Mouse (Mus musculus) activated CD4-positive, CD25-positive, alpha-beta regulatory T cell, adult 4 months (primary cell): ENCODE measurements around the gene Bcl11b. TPM values are rescaled to one million over a fixed set of nuclear protein-coding genes. Genes with fewer than 3 reads are reported as not detected.

Source experiments
- ATAC-seq: one replicate; pipeline ENCODE4 v1.8.0; 2017
- polyA plus RNA-seq, 2 experiments: library from polyadenylated mRNA; unstranded; fragments of 100-300 nt; shearing (Covaris generic); gene quantifications; one replicate each; pipeline ENCODE4 v1.2.1; 2017

Gene Bcl11b
- 10 to 100 TPM; 36.1 to 38.4 TPM for polyA plus RNA-seq

DNA sequence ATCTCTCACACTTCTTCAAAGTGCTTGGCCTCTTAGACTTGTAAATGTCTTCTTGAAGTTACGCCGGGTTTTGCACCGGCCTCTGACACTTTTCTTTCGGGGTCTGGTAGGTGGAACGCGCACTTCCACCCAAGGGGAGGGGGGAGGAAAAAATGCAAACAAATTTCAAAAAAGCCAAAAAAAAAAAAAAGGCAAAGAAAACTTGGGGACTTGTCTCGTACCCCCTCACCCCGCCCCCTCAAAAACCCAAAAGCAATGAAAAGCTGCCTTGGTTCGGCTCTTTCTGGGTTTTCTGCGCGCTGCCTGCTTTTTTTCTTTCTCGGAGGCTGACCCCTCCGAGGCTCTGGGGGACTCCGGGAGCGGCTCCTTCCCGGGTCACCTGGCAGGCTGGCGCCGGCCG, at the start of gene Bcl11b:
Gene Bcl11b, minus strand, starts transcription at position 120 of the 400 bp plus-strand sequence.
- no peak for ATAC-seq

DNA sequence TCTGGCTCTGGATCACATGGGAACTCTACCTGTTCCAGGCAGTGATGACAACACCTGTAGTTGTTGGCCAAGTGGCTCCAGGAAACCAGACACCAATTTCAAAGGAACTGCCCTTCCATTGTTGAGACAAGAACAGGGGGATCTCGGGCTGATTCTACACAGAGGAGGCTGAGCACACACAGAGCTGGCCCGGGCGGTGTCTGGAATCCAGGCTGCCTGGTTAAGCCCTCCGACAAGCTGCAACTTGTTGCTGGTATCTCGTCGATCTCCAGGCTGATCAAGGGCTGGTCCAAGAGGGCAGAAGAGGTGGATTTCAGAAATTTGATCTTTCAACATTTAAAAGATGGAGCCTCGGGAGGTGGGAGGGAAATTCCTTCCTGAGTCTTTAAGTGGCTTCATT, 47.6 kb upstream of the Bcl11b start:
- ATAC-seq = no peak

DNA sequence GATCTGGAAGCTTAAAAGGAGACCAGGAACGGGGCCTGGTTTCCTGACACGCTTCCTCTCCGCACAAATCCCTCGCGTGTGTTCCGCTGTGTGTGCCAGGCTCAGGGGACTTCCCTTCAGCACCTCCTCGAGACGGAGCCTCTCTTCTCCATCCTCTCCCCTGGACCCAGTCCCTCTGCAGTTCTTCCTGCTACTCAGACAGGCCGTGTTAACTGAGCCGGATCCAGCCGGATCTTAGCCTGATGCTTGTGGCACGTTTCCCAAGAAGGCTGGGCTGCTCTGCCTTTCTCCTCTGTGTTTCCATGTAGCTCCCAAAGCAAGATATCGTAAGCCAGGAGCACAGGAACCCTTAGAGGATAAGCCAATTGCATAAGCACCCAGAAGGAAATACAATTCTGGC, 46.2 kb upstream of the Bcl11b start:
- ATAC-seq = no peak

DNA sequence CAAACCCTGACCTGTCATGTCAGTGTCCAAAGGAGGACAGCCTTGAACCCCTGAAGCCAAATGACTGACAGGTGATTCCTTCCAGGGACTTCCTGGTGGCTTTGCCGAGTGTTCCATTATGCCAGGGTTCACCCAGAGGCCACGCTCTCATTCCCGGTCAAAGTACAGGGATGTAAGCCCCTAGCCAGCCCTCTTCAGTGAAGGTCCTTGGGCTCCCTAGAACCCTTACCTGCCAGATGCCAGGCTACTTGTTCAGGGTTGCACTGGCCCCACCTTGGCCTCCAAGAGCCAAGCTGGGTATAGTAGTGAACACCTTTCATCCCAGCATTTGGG, 38.8 kb upstream of the Bcl11b start:
- ATAC-seq = no peak

DNA sequence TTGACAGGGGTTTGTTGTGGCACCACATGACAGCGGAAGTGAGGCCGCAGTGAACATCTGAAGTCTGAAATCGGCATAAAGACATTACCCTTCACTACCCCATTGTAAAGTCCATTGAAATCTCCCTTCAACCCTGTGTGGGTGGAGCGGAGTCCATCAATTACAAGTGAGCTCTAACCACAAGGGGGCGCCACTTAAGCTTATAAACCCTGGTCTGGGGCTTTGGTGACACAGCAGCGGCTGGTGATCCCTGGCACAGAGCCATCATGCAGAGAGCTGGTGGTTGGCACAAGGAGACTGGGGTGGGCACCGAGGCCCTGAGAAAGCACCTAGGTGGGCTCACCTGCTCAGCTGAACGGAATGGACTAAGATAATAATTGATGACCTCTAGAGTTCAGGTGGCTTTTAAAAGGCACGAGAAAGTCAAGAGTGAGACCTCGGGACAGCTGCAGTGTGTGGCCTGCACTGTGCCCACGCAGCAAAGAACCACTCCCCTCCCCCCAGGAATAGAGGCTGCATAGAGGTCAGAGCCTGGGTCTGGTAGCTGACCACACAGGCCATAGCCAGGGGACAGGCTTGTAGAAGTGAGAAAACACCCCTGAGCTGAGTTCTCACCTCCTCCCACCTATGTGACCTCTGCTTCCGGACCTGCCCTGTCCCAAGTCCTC, 38.3 kb upstream of the Bcl11b start:
- ATAC-seq = no peak

DNA sequence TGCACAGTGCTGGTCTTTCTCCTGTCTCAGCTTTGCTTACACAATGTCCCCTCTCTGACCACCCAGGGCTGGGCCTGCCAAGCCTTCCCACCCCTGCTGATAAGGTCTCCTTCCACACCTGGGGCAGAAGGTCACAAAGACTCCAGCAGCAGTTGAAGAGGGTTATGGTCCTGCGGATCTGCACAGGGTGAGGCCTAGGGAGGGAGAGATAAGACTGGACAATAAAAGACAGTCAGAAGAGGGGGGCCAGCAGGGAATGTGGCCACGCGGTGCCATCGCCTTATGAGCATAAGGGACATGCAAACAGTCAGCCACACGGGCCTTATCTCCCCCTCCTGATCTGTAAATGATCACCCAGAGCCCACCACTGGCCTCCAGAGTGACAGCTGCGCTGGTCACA, 34.0 kb upstream of the Bcl11b start:
- ATAC-seq = no peak

DNA sequence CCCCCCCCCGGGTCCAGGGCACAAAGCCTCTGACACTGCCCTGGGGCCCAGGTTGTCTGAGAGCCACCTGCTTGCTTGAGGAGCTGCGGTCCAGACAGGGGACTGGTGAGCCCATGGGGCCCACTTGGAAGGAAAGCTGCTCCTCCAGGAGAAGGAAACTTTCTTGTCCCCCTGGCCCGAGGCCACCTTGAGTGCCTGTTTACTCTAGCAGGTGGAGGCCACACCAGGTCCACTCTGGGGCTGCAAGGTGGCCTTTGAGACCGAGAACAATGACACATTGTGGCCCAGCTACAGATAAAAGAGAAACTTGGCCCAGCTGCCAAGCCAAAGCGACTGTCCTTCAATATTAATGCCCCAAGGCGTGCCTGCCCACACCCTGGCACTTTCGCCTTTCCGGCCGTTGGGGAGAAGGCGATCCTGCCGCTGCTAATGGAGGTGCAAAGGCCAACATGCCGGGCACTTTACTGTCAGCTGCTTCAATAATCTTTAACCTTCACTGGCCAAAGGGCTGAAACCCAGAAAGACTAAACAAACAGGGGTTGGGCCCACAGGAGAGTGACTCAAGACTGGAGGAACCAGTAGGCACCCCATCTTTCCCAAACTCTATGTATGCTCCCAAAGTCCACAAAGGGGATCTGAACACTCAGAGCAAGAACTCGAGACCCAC, 32.1 kb upstream of the Bcl11b start:
- no peak for ATAC-seq

DNA sequence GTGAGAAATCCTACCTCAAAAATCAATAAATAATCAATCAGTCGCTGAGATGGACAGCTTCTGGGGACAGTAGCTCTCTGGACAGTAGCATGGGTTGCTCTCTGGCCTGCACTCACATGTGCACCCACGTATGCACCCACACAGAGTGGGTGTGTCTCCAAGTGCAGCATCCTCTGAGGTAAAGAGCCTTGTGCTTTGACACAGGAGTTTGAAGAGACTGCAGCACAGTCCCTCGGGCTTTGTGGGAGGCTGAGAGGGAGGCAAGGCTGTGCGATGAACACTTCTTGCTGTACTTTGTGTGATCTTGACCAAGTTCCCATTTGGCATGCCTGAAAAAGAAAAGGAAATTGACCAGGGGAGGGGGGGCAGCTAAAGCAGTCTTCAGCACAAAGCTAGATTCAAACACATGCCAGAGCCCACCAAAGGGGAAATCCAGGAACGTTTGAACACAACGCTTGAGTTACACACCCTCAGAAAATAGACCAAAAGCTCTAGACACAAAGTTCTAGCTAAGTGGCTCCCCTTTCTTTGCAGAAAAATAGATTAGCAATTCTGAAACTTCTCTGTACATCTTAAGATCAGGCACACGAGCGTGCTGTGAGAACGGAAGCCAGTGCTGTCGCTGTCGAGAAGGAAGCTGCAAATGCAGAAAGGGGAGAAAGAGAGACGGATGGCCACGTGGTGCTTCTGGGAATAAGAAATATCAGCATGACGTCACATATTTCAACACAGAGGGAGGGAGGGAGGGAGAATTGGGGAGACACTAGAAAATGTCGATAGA, 19.6 kb upstream of the Bcl11b start:
- peak; percentile 85 for ATAC-seq

DNA sequence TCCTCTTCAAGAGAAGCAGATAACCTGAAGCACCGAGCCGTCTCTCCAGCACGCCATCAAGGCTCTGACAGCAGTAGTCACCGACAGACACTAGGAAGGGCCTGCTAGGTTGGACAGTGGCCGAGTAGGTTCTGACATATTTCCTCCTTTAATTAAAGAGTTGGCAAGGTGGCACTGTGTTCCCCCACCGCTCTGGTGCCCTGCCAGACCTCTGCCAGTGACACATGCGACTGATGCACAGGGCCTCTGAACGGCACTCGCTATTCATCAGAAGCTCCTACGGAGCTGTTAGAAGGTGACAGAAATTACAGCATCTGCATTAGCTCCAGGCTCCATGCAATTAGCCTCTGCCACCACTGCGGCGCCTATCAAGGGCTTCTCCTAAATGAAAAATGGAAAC, 8.6 kb upstream of the Bcl11b start:
- no peak for ATAC-seq

DNA sequence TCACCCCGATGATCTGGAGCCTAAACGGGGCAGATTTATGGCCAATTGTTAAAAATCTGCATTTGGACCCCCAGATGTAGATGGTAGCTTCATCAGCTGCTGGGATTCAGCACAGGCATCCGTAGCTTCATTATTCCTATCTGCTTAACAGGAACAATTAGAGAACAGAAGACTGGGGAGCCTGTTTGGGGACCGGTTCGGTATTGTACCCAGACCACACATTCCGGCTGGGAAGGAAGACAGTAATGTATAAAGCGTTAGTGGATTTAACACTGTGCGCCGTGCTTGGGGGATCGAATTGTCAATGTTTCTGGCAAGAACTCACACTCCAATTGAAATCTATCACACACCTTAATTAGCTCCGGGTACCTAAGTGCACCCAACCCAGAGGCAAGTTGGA, 6.9 kb upstream of the Bcl11b start:
- no peak for ATAC-seq

DNA sequence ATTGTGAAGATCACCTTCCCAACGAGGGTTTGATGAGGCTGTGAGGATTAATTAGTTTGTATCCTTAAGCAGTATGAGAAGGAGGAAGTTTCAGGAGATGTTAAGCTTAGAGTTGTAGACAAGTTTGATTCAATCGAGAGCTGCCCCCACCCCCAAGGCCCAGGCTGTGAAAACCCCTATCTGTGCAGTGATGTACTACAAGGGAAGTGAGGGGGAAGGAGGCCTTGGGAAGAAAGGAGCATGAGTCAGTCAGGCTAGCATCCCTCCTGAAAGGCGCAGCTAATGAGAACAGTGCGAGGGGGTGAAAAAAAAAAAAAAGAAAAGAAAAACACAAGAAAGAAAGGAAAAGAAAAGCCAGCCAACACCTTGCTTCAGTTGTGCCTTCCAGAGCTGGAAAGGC, 5.8 kb upstream of the Bcl11b start:
- no peak for ATAC-seq

DNA sequence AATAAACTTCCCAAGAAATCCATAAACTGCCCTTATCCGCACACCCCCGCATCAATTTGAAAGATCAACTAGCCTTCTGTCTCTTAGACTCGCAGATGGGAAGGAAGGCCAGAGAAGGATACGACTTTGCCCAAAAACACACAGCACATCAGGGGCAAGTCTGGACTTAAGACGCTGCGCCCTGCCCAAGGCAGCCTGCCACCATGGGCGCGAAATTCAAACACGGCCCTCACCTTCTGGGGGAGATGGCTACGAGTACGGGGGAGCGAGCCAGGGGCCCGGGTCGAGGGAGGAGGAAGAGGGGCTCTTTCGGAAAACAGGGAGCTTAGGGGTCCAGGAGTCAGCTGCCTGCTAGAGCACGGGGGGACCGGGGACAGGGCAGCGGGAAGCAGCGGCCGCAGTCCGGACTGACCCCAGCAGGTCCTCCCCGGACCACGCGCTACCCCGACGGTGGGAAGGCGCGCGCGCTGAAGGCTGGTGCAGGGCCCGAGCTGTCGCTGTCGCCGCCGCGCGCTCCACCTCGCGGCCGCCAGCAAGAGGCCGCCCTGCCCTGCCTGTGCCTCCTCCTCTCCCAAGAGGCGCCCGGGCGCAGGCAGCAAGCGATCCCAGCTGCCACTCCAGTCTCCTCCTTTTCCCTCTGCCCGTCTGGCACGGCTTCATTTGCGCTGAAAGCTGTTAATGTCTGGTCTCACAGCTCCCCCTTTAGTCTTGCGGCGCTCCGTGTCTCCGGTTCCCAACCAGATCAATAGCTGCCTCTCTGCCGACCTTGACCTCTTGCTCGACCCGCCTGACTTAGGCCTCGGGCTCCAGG, 2.6 kb upstream of the Bcl11b start:
- ATAC-seq = no peak

DNA sequence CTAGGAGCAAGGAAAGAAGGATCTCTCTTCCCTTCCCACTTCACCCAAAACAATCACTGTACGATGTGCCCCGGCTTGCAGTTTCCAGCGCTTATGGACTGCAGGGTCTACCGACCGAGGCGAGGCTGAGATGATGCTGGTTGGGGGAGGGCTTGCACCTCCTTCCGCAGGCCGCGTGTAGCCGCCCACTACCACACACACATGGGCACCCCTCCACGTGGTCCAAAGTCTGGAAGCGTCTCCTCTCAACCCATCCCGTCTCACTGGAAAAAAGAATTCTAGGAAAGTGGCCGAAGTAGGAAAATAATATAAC, 2.0 kb upstream of the Bcl11b start:
- no peak for ATAC-seq

DNA sequence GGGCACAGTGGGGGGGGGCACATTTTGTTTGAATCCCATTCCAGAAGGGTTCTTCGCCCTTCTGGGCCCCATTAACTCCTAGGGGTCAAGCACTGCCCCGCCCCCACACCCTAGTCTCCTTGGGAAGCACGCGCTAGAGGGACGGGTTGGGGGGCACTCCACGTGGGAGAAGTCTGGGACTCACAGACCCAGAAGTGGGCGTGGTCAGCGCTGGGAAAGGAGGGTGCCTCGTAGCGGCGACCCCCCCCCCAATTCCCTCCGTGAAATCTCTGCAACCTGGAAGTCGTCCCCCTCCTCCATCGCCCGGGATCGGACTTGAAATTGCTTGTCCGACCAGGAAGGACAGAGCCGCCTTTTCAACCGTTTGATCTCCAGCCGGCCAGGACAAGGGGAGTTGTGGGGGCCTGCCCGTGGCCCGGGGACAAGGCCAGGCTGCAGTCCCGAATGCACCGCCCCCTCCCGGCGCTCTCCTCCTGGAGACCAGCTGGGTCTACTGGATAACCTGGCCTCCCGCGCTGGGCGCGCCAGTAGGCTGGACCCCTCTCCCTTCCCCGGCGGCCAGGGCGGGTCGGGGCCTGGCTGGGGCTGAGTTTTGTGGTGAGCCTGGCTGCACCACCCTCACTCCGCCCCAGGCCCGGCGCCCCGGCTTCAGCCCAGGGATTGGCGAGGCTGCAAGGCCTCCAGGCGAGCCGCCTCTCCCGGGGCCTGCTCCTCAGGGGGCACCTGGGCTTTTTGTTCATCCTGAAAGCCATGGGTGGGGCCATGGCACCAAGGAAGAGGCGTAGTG, 1.5 kb upstream of the Bcl11b start:
- ATAC-seq = no peak

DNA sequence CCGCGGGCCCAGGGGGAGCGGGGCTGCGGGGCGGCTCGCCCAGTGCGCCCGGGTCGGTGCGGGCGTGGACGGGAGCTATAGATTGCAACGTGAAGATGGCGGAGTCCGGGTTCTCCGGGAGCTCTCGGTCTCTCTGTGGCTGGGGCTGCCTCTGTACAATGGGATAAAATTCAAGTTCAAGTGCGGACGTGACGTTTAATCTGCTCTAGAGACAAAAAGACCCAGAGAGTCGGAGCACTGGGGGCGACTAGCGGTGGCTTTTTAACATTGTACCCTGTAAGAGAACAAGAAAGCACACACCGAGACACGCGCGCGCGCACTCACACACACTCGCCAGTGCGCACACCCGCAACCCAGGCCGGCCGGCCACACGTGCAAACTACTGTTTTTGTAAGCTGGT, 526 bp upstream of the Bcl11b start:
- ATAC-seq = peak; percentile 81

DNA sequence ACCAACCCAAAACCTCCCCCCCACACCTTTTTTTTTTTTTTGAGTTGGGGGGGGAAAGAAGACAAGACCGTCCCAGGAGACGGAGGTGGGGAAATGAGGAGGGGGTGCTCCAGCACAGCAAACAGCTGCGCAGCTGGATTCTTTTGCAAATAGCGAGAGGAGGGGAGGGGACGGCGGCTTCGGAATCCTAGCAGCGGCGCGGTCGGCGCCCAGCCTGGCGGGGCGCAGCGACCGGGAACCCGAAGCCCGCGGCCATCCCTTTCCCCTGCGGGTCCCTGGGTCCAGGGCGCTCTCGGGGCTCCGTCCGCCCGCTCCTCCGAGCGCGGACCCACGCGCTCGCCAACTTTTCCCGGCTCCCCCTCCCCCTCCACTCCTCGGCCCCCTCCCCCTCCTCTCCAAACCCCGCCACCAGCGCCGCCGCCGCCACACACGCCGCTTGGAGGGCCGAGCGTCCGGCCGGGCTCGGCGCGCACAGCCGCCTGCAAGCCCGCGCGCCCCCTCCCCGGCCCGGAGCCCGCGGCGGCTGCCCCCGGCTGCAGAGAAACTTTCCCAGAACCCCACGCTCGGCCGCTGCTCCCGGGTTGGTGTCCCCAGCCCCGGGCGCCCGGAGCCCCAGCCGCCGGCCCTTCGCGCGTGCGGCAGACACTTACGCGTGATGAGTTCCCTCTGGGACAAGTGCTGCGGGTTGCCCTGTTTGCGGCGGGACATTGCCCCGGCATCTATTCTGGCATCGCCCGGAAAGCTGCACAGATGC, 789 bp downstream of the Bcl11b start:
- ATAC-seq = no peak

DNA sequence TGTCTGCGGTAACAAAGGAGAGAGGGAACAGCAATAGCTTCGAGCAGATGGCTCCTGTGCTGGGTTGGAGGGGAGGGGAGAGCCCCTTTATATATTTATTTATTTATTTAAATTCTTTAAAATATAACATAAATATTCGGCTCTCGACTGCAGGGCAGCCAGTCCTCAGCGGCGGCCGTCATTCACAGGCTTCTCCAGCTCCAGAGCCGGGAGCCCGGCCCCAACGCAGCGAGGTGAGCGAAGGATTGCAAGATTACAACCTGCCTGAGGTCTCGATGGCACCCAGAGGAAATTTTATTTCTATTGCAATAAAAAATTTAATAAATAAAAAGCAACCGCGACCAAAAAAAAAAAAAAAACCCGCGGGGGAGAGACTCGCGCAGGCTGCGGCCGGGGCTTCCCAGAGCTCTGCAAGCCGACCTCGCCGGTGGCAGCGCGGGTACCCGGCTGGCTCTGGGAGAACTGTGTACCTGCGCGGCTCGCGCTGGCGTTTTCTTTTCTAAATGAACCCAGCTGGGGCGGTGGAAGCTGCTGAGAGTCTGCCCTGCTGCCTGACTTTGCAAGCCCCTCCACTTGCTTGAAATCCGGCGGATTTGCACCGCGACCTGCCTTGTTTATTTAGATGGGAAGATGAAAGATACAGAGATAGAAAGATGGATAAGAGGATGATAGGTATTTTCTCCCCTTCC, 1.6 kb downstream of the Bcl11b start:
- no peak for ATAC-seq

DNA sequence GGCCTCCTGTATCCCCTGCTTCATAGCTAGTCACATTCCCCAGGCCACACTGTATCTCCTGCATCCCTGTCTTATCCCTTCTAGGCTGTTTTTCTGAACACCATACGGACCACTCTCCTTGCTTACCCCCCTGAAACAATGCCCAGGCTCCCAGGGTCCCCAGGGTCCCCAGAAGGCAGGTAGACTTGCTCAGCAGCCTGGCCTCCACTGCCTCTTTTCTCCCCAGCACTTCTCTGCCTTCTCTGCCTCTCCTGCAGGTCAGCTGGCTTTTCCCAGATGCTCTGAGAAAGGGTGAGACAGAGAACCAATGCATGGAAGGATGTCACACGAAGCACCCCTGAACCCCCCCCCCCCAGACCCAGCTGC, 2.7 kb downstream of the Bcl11b start:
- no peak for ATAC-seq

DNA sequence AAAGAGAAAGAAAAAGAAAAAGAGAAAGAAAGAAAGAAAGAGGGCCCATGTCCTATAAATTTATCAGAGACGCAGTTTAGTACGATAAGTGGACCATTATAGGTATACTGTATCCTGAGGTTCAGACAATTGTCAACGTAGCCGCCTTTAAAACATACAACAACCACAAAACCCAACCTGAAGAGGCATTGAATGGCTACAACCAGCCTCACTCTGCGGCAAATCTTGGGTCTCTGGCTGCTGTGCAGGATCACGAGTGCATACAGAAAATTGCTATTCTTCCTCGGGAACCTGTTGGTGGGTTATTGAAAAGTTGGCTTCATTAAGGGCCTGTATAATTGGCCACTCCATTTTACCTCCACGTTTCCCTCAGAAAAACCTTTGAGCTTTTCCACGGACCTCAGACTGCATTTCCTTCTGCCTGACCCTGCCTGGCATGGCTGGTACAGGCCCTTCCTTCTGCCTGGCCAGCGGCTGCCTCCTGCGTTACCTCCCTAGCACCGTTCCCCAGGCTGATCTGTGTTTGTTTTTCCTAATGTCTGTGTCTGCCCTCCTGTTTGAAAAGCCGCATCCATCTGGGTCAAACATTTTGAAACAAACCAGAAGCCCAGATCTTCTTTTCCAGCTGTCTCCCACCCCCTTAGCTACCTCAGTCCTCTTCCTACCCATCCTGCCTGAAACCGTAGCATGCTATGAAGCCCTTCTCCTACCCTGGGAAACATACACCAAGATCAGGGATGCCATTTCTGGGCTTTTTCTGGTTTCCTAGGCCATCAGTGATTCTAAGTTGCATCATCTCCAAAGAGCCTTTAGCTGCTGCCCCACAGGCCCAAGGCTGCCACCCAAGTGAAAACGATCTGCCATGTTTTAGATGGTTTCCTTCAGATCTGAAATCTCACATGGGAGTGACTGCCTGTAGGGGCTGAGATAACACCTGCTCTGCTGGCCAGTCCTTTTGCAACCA, 3.4 kb downstream of the Bcl11b start:
- no peak for ATAC-seq

DNA sequence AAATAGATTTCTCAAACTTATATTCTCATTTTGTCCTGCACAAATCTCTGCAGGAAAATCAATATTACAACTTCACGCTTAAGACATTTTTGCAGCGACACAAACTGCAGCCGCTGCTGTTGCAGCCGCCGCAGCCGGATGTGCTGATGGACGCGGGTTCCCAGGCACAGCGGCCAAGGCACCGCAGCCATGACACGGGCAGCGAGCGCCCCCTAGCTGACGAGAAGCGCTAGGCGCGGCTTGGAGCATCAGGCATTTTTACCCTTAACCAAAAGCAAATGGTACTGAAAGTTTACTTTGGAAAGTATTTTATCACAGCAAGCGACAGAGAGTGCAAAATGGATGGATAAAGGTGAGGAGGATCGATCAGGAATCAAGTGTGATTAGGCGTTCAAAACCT, 4.7 kb downstream of the Bcl11b start:
- peak; percentile 30 for ATAC-seq
